Mouse (Mus musculus): ENCODE data around the gene Grid1.

The Grid1 gene

DNA sequence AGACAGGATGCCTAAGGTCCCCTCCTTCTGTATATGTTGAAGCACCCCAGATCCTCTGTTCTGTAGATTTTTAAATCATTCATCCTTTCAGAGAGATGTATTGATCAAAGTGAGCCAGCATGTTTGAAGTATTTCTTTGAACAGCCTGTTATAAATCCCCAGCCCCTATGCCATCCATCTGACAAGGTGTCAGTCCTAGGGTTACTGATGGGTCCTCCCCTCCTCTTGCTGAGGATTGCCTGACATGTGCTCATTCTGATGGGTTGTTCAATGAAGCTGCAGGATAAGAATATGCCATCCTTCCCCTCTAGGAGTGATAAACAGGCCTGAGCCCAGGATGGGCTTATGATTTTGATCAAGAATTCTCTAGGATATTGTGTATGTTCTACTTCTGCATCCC, 411.5 kb downstream of the Grid1 start:
- no peak for DNase-seq

DNA sequence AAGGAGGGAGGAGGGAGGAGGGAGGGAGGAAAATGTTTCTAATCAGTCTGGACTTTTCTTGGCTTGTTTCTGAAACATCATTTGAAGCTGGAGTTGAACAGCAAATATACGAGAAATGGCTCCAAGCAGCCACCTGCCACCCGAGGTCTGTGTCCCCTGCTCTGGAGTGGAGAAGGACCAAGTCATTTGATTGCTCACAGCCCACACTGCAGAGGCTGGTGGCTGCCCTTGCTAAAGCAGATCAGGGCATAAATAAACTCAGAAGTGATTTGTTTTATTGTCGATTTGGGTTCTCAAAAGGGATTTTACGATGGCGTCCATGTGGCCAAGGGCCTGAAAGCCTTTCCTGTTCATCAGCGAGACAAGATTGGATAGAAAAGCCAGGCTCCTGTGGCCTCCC, 423.0 kb downstream of the Grid1 start:
- DNase-seq: no peak

DNA sequence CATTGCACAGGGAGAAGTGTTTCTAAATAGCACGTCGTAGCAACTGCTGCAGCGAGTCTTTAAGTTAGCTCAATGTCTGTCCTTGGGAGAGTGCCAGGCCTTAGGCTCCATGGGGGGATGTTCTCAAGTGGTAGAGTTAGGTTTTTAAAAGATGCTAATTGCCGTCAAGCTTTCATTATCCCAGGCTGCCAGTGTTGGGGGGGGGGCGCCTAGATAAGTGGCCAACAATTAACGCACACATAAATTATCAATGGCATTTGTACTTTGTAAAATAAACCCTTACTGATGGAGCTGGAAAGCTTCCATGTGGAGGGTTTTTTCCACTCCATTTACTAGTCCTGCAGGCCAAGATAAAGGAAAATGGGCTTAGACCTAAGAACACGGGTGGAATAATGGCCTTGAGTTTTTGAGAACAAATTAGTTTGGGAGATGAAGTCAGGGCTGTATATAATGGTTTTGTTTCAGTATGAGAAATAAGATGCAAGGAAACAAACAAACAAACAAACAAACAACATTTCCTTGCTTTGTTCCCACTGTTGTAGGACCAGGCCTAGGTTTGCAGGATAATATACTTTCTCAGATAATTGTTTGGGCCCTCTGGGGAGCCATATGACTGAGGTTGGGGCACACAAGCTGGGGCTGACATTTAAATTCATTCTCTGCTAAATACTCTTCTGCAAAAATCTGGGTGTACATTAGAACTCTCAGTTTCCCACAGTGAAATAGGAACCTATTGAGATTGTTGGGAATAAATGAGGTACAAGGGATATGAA, 425.1 kb downstream of the Grid1 start:
- no peak for DNase-seq

DNA sequence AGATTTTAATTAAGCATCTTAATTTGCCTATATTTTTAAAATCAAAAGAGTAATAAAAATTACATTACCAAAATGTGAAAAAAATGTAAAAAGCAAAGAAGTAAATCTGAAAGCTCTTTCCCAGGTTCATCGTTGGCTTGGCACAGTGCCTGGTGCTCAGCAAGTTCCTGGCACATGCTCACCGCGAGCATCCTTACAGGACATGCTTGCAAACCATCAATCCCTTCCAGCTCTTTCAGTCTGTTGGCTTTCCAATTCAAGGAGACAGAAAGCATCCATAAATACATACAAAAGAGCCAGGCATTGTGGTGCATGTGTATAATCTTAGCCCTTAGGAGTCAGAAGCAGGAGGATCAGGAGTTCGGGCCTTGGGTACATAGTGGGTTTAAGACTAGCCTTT, 430.5 kb downstream of the Grid1 start:
- no peak for DNase-seq

DNA sequence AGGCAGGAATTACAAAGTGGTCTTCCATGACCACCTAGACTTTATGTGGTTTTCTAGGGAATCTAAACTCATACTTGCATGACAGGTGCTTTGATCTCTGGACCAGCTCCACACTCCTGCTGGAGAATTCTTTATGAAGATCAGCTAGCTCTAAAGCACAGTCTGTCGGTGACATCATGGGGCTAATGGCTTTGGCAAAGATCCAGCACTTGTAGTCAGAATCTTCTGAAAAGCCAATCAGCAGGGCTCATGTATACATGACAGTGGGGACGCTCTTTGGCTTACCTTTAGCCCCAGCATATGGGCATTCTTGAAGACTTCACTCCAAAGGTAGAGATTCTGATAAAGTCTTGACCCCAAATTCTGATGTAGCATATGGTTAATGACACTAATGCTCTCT, 434.6 kb downstream of the Grid1 start:
- DNase-seq: no peak

DNA sequence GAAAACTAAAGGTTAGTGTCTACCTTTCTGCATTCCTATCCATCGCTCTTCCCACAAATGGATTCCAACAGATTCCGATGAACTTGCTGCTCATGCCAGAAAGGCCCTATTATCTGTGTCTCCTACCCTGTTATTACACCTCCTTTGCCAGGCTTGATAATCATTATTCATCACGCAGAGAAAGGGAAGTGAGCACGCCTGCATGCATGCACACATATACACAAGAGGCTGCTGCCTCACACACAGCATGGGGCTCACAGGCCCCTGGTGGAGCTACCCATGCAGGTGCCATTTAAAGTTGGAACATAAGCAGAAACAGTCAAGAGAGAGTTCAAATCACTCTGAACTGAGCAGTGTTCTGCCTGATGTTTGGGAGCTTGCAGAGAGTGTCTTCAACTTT, 450.4 kb downstream of the Grid1 start:
- no peak for DNase-seq

DNA sequence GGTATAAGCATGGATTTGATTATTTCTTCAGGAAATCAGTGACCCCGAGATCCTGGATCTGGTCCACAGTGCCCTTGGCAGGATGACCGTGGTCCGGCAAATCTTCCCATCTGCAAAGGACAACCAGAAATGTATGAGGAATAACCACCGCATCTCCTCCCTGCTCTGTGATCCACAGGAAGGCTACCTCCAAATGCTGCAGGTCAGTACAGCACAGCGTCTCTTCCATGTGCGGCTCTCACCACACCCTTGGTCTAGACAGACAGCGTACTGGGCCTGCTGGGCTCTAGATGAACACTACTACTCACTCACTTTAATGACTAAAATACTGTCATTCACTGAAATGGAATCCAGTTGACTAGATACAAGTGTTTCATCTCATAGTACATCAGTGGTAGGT, 489.3 kb downstream of the Grid1 start:
- no peak for DNase-seq

DNA sequence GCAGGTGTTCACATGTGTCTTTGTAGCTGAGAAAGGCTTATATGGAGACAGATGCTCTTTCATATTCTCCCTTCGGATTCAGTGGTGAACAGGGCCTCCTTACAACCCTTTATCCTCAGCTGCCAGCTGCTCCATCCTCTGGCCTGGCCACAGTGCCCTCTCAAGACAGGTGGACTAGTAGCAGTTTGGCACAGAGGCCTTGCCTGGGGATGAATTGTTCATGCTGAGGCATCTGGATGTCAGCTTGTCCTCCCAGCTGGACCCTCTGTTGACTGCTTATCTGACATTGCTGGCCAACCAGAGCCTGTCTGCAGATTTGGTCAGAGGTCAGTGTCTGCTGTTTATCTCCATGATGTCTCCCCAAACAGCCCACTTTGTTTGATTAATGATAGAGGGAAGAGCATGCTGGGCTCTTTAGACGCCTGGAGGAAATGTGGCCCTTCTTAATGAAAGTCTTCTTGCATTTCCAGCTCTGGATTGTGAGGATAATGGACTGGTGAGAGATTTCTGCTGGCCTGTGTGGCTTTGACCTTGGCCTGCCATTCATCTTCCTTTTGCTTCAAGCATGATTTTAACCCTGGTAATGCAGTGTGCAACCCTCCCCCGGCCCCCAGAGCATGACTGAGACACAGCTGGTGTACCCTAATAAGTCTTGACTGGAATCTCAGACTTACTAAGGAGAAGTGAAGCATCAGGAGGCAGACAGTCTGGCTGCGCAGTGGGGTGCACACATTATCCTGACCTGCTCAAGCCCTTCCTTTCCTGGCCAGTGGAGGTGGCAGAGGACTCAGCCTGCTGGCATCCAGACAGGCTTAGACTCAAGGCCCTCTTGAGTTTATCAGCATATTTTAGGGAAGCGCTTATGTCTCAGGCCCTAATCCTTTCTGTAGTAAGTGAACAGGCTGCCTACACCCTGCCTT, 493.7 kb downstream of the Grid1 start:
- no peak for DNase-seq

DNA sequence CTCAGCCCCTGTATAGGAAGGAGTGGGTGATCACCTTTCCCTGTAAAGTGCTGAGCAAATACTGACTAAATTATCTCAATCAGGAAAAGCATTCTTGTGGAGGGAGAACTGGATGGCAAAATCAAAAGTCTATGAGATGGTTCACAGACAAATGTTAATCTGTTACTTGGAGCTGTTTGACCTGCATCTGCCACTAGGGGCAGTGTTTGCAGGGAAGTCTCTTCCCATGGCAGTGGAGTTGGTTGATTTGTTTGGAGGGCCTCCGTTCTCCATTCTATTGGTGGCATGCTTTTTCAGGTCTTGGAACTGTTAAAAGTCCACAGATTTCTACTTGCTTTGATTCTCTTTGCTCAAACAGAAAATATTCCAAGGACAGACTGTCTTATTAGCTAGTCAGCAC, 506.4 kb downstream of the Grid1 start:
- peak in 1 of 2 experiments; percentile 14 for DNase-seq

DNA sequence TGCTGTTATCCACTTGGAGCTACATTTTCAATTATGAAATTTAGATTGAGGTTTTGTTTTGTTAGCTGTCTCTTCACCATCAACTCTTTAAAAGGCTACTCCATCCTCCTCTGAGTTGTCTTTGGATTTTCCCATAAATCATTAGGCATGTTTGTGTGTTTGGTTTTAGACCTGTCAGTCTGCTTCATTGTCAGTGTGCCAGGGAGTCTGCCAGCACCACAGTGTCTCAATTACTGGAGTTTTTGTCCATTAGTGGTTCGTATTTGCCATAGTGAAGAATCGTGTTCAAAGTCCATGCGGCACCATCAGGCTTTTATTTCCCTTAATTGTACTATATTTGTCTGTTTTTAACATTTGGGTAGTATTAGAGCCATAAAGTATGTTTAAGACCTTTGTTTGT, 516.7 kb downstream of the Grid1 start:
- no peak for DNase-seq

DNA sequence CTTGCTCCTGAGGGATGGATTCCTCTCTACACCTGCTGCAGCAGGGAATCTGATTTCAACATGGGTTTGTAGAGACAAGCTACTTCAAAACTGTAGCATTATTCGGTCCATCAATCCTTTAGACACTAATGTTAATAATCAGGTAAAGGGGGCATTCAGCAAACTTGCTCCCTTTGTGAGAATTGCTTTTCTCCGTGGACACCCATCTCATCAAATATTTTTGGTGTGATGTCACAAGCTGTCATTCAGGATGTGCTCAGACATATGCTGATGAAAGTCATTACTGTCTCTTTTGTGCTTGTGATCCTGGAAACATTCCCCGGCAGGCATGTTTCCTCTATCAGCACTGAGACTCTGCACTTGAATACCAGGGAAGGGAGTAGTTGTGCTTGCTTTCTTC, 536.1 kb downstream of the Grid1 start:
- DNase-seq: no peak

DNA sequence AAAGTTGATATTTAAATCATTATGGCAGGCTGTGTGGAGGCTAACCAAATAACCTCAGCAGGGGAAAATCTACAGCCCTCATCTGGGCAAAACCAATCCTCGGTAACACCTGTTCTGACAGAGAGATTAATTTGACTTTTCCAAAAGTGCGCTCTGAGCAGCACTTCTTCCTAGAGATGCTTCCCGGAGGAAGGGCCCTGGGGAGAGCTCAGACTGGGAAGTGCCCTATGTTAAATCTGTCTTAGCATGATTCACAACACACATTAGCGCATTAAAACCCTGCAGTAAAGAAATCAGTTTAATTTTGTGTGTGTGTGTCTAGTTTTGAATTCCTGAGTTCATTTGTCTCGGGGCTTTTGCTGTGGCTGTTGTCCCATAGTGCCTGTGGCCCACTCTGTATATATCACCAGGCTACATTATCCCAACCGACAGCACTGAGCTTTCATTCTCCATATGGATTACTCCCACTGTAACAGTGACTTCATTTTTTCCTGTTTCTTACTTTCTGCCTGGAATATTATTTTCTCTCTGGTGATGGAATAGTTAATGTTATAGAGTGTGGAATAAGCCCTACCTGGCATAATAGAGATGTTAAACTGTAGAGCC, 536.7 kb downstream of the Grid1 start:
- DNase-seq: no peak

DNA sequence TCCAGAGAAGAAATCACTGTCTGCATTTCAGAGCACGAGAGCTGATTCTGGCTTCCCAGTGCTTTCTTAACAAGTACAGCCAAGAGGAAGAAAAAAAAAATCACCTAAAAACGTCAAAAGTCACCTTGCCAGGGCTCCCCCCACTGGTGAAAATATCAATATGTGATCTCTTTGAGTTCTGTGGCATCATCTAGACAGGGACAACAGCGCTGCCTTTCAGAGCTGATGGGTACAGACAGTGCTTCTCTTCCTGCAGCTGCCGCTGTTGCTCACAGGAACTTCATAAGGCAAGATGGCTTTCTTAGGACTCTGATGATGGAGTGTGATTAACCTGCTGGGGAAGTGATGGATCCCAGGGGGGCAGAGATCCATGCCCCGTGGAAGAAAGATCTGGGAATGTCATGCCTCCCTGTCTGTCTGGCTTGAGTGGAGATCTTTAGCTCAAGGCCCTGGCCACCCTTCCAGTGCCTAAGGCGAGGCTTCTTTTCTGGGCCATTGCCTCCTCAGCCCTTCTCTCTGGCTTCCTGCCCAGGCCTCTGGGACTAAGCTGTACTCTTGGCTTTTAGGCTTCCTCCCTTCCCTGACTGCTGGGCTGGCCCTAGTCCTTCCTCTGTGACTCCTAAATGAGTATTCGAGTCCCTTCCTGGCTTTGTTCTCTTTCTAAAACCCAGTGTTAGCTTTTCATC, 538.4 kb downstream of the Grid1 start:
- peak in 1 of 2 experiments; percentile 35 for DNase-seq

DNA sequence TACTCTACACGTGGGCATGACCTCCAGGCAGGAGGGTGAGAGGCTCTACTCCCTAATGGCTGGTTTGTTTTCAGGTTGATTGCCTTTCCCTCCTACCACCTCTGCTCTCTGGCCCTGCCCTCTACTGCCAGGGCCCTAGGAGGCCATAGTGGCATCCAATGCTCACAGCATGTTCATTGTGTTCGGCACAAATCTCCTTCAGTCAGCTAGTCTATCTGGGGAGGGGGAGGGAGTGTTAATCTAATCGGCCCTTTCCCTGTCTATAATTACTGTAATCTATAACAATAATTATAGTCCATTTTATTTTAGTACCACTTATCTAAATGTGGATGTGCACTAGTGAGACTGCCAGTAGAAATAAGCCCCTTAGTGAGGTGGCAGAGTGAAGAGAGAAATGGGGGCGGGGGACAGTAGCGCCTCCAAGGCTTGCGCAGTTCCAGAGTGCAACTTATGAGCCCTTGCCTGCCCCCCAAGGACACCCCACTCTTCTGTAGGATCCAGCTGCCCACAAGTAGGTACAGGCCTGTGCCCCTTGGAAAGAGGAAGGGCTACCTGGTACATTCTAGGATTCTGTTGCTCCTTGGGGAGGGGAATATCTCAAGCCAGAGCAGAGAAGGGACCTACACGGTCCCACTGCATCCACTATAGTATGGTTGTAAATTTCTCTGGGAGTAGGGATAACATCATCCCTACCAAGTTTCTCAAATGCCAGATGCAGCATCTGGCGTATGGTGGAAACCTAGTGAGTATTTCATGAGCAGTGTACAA, 545.5 kb downstream of the Grid1 start:
- no peak for DNase-seq

DNA sequence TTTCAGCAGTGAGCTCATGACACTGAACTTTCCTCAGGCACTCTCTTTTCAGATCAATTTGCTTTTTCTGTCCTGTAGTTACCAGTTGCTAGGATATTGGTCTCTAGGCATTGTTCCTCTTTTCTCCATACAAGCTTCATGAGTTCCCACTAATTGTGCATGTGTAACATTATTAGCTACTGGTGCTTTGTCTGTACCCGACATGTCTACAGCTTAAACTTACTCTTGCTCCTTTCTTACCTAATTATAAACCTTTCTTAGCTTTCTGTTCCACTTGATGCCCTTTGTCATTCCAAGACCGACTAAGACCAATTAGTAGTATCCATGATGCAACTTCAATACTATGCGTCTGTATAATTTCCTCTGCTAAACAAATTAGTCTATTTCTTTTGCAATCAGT, 554.5 kb downstream of the Grid1 start:
- DNase-seq: no peak

DNA sequence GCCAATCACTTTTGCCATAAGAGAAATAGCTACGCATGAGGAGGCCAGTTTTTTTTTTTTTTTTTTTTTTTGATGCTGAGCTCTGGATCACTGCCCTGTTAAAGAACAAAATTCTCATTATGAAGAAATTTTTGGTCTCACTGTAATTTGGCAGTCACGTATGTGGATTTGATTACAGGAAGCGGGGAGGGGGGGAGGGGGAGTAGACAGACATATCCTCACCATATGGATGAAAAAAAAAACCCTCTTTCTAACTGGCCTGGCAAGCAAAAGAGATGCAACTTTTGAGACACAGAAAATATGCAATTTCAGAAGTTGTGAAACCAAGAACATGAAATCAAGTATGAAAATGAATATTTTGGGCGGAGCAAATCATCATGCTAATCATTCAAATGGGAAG, 573.7 kb downstream of the Grid1 start:
- DNase-seq: no peak

DNA sequence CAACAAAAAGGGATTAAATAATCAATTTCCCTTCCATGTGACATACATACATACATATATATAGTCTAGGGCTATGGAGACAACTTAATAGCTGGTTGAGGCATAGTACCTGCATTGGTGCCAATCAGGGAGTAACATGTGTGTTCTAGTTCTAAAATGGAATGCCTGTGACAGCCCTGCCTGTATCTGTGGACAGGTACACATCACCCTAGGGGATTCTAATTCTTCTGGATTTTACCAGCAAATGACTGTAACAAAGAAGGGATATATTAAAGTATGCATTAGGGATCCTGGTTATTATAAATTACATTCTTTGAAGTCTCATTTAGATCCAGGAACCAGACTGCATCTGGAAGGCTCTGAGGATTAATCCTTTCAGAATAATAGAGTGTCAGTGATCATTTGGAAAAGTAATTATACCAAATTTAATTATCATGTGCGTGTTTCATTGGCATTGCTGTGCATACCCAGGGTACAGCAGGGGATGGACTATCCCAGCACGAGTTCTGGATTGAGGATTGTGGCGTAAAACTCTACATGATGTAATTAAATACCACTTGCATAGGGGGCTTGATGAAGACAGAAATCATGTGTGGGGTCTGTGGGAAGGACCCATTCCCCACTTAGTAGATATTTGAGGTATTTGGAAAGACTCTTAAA, 584.5 kb downstream of the Grid1 start:
- no peak for DNase-seq

DNA sequence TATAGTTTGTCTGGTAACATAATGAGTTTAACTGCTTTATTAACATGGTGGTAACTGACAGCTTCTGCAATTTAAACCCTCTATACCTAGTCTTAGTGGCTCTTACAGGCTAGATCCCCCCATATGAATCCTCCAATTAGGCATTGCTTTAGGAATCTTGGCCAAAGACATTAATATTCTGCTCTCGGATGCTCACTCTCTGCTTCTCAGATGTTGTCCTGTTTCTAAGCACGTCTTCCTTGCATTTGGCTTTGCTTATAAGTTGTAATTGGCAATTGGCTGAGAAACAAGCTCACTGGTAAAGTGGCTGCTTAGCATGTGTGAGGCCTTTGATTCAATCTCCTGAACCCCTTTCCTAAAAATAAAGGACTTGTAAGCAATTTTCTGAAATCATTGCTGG, 610.4 kb downstream of the Grid1 start:
- DNase-seq: no peak

DNA sequence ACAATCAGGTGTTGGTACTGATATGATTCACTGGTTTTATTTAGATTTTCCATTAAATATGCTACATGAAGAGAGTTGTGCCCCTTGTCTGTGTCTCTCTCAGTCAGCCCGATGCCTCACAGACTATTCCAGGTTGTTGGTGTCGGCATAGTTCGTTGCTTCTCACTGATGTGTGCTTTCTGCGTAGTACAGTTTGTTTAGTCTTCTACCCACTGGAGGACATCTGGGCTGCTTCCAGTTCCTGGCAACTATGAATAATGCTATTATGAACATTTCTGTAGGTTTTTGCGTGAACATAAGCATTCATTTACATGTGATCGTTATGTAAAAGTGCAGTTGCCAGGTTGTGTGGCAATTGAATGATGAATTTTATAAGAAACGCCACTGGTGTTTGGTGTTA, 633.8 kb downstream of the Grid1 start:
- no peak for DNase-seq

DNA sequence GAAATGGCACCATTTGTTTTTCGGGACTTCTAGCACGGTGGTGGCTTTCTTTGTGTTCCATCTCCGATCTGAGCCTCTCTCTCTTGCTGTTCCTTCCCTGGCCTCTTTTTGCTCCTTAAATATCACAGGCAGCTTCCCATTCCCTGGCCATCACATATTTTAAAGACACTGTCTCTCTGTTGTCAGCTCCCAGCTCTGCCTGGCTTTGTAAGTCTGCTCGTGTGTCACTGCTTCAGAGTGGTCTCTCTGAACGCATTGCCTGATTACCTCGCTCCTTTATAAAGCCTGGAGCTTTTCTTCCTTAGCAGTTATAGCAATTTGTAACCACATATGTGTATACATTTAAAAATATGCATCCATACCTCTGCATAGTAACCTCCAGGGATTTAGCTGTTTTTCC, 648.3 kb downstream of the Grid1 start:
- no peak for DNase-seq

DNA sequence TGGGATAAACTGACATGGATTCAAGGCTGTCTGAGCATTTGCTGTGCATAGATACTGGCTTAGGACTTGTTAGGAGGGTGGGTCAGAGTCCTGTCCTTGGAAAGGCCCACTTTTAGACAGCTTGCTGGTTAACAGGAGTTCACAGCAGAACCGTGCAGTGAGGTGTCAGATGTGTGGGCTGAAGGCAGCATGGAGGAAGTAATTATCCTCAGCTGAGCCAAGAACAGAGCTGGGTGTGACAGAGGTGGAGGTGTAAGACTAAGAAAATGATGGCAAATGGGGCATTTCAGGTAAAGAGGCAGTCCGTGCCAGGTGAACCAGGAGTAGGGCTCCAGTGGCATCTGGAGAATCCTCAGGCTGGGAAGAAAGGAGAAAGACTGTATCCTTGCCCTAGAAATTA, 666.1 kb downstream of the Grid1 start:
- no peak for DNase-seq

DNA sequence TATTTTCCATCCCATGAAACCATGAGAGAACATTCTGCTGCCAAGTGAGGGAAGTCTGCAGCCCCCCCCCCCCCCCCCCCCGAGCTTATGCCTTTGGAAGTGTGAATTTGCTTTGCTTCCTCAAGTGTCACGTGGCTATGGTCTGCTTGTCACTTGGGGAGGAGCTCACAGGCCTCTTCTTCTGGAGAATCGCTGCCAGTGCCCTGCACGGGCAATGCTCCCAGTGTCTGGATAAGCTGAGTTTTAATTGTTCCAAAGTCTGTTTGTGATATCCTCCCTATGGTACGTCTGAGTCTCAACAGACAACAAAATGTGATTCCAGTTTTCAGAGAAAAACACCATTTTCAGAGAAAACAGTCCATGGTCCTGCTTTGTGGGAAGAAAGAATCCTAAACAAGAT, 682.4 kb downstream of the Grid1 start:
- no peak for DNase-seq
